Mouse (Mus musculus) myocyte (in vitro differentiated cells): ENCODE measurements around the gene Lrrc28. TPM values are rescaled to one million over a fixed set of nuclear protein-coding genes. Genes with fewer than 3 reads are reported as not detected.

Source experiments
- H3K27me3 ChIP-seq: one replicate; pipeline ENCODE4 v1.6.1; 2011; ENCODE audit not compliant: control insufficient read depth, insufficient read depth, insufficient read length
- H3K36me3 ChIP-seq: one replicate; pipeline ENCODE4 v1.6.1; 2011; ENCODE audit not compliant: control insufficient read depth, insufficient read depth
- H3K4me2 ChIP-seq: one replicate; pipeline ENCODE4 v1.6.1; 2011; ENCODE audit warnings: low read depth, control low read depth
- H3K4me3 ChIP-seq: one replicate; pipeline ENCODE4 v1.5.1; 2011; ENCODE audit warnings: mild to moderate bottlenecking, control low read depth, moderate library complexity
- H3K79me2 ChIP-seq: one replicate; pipeline ENCODE4 v1.6.1; 2011; ENCODE audit not compliant: control insufficient read depth, insufficient read depth
- H3ac ChIP-seq: one replicate; pipeline ENCODE4 v1.6.1; 2011; ENCODE audit not compliant: control insufficient read depth, insufficient read length
- CEBPB ChIP-seq: IDR thresholded peaks from 2 replicates; pipeline ENCODE4 v1.6.1; 2011; ENCODE audit warnings: mild to moderate bottlenecking, moderate library complexity; ENCODE audit not compliant: poor library complexity, insufficient read depth, severe bottlenecking
- E2F4 ChIP-seq: IDR thresholded peaks from one replicate; pipeline ENCODE4 v1.6.1; 2011; ENCODE audit warnings: mild to moderate bottlenecking, control low read depth, moderate library complexity; ENCODE audit not compliant: insufficient read depth
- MAX ChIP-seq: IDR thresholded peaks from one replicate; pipeline ENCODE4 v1.6.1; 2011; ENCODE audit warnings: low read depth, mild to moderate bottlenecking, control low read depth
- MYOD1 ChIP-seq, 3 experiments: IDR thresholded peaks; one replicate each; pipeline ENCODE4 v1.6.1; 2011; ENCODE audit warnings: control low read depth in 2 of 3, low read depth in 2 of 3, mild to moderate bottlenecking in 2 of 3, moderate library complexity in 1 of 3; ENCODE audit not compliant: insufficient read length in 2 of 3, control insufficient read depth in 1 of 3
- MYOG ChIP-seq, 3 experiments: IDR thresholded peaks; one replicate each; pipeline ENCODE4 v1.6.1; 2011; ENCODE audit warnings: control low read depth in 2 of 3, low read depth in 2 of 3, mild to moderate bottlenecking in 2 of 3; ENCODE audit not compliant: insufficient read length in 2 of 3, control insufficient read depth in 1 of 3, insufficient read depth in 1 of 3
- POLR2A ChIP-seq: IDR thresholded peaks from one replicate; pipeline ENCODE4 v1.6.1; 2011; ENCODE audit warnings: low read depth, mild to moderate bottlenecking, control low read depth, moderate library complexity; ENCODE audit not compliant: insufficient read length
- POLR2AphosphoS2 ChIP-seq: IDR thresholded peaks from one replicate; pipeline ENCODE4 v1.6.1; 2011; ENCODE audit warnings: low read depth, control low read depth; ENCODE audit not compliant: insufficient read length
- REST ChIP-seq: IDR thresholded peaks from one replicate; pipeline ENCODE4 v1.6.1; 2011; ENCODE audit warnings: mild to moderate bottlenecking, control low read depth, moderate library complexity; ENCODE audit not compliant: insufficient read depth, insufficient read length
- SRF ChIP-seq: IDR thresholded peaks from one replicate; pipeline ENCODE4 v1.6.1; 2011; ENCODE audit warnings: low read depth; ENCODE audit not compliant: control insufficient read depth, insufficient read length
- TCF12 ChIP-seq: IDR thresholded peaks from one replicate; pipeline ENCODE4 v1.6.1; 2011; ENCODE audit warnings: mild to moderate bottlenecking, control low read depth; ENCODE audit not compliant: poor library complexity, insufficient read depth, severe bottlenecking
- TCF3 ChIP-seq: IDR thresholded peaks from one replicate; pipeline ENCODE4 v1.6.1; 2011; ENCODE audit warnings: low read depth, control low read depth; ENCODE audit not compliant: insufficient read length
- USF1 ChIP-seq: IDR thresholded peaks from one replicate; pipeline ENCODE4 v1.6.1; 2011; ENCODE audit warnings: low read depth, mild to moderate bottlenecking, control low read depth, moderate library complexity
- polyA plus RNA-seq: library from polyadenylated mRNA; unstranded; fragments of >200 nt; fragmentation: generic; extraction: Trizol; gene quantifications from one replicate; pipeline ENCODE4 v1.2.1, GENCODE M21; 2012; ENCODE audit warnings: missing spikeins

Lrrc28 gene
- polyA plus RNA-seq, 1 experiment = 24.2 TPM

DNA sequence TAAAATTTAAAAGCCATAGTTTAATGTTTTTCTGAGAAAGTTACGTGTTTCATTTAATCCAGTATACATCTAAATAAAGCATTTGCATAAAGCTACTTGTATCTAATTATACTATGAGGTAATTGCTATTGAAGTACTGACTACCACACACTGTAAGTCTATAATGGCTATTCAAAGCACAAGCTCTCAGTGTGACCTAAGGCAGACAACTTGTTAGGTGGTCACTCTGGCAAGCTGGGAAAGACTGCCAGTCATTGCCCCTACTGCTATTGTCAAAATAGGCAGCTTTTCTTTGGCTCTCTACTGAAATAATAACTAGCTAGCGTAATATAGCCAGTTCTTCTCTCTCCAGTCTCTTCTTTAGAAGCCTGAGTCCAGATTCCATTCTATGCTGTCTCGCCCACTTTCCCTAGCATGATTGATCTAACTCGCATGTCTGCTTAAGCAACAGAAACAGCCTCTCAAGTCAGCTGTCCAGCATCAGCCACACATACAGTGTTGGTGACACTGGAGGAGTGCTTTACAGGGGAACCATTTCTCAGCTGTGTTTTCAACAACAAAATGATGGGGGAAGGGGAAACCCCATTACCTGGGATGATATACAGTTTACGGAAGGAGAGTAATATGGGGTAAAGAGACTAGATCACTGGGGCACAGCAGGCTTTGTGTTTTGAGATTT lies 37.3 kb downstream of the Lrrc28 start:
- TF ChIP-seq MYOG (IDR thresholded peaks at IDR 0.05; ENCODE audit: control insufficient read depth in 1 of 3, insufficient read depth in 1 of 3, insufficient read length in 2 of 3, low read depth in 2 of 3) (no peak), USF1 (no peak), MYOD1 (IDR thresholded peaks at IDR 0.05; ENCODE audit: control insufficient read depth in 1 of 3, insufficient read length in 2 of 3, low read depth in 2 of 3) (no peak), E2F4 (no peak), TCF3 (no peak), POLR2AphosphoS2 (no peak)
- Histone ChIP-seq H3K4me3 (no peak overlapping the region), H3K4me2 (peak overlapping the region; percentile 49), H3K36me3 (no peaks in the 10 kb centered on the region), H3K79me2 (no peaks in the 10 kb centered on the region), H3ac (no peak overlapping the region), H3K27me3 (no peaks in the 10 kb centered on the region)

DNA sequence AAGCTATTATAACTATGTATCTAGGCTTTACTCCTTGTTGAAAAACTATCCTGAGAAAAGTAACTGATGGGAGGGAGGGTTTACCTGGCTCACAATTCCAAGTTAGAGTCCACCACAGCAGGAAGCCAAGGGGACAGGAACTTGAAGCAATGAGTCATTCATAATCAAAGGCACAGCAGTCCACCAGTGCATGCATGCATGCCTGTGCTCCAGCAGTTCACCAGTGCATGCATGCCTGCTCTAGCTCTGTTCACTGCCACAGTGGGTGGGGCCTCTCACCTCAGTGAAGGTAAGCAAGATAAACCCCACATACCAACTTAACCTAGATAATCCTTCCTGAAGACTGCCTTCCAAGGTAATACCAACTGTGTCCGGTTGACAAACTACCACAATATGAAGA lies 38.8 kb downstream of the Lrrc28 start:
- Histone ChIP-seq H3K4me2 (no peak overlapping the region), H3ac (no peak overlapping the region), H3K4me3 (no peak overlapping the region), H3K79me2 (no peaks in the 10 kb centered on the region), H3K36me3 (no peaks in the 10 kb centered on the region), H3K27me3 (no peaks in the 10 kb centered on the region)
- TF ChIP-seq SRF (no peak), TCF12 (no peak), REST (no peak), TCF3 (no peak), USF1 (no peak)

DNA sequence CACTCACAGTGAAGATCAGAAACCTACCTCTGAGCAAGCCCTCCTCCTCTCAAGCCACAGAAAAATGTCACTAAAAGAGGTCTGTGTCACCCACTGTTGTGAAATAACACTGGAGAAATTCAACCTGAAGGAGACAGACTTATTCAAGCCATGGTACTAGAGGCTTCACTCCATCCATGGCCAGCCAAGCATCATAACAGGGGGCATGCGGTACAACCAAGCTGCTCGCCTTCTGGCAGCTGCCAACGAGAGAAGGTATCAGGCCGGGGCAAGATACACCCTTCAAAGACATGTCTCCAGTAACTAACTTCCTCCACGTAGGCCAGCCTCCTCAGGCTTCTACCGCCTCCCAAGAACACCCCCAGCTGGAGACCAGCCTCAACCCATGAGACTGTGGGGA lies 40.0 kb downstream of the Lrrc28 start:
- TF ChIP-seq POLR2AphosphoS2 = no peak
- no peak for TF ChIP-seq MYOD1 (IDR thresholded peaks at IDR 0.05; ENCODE audit: control insufficient read depth in 1 of 3, insufficient read length in 2 of 3, low read depth in 2 of 3)
- TF ChIP-seq TCF12 = no peak
- no peak for TF ChIP-seq MYOG (IDR thresholded peaks at IDR 0.05; ENCODE audit: control insufficient read depth in 1 of 3, insufficient read depth in 1 of 3, insufficient read length in 2 of 3, low read depth in 2 of 3)
- TF ChIP-seq SRF = no peak
- no peak for TF ChIP-seq MAX
- no peak for TF ChIP-seq REST
- no peak for TF ChIP-seq TCF3
- TF ChIP-seq POLR2A = no peak
- no peak for TF ChIP-seq E2F4
- no peak for TF ChIP-seq CEBPB
- TF ChIP-seq USF1 = no peak
- Histone ChIP-seq H3K79me2 (no peaks in the 10 kb centered on the region), H3K36me3 (no peaks in the 10 kb centered on the region), H3ac (no peak overlapping the region), H3K4me2 (no peak overlapping the region), H3K27me3 (no peaks in the 10 kb centered on the region), H3K4me3 (no peak overlapping the region)

DNA sequence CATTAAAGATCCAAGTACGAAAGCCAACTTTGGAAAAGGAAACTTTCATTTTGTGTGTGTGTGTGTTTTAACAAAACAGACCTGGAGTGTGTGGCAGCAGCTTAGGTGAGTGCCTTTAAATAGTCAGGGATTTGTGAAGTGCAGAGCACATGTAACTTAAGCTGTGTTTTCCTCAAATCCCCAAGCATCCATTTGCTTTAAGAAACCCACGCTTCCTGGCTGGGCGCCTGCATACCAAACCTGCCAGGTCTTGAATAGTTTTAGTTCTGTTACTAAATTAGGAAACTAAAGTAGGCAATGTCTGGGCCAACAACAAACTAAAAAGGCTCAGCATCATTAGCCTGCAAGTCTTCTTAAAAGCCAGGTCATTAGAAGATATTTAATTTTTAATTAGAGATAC lies 47.0 kb downstream of the Lrrc28 start:
- Histone ChIP-seq H3K4me2 (no peak overlapping the region), H3K79me2 (no peaks in the 10 kb centered on the region), H3K27me3 (no peaks in the 10 kb centered on the region), H3K4me3 (no peak overlapping the region), H3K36me3 (no peaks in the 10 kb centered on the region), H3ac (no peak overlapping the region)
- no peak for TF ChIP-seq MYOD1 (IDR thresholded peaks at IDR 0.05; ENCODE audit: control insufficient read depth in 1 of 3, insufficient read length in 2 of 3, low read depth in 2 of 3)
- TF ChIP-seq POLR2AphosphoS2 = no peak
- no peak for TF ChIP-seq TCF12
- no peak for TF ChIP-seq REST
- TF ChIP-seq MAX = no peak

DNA sequence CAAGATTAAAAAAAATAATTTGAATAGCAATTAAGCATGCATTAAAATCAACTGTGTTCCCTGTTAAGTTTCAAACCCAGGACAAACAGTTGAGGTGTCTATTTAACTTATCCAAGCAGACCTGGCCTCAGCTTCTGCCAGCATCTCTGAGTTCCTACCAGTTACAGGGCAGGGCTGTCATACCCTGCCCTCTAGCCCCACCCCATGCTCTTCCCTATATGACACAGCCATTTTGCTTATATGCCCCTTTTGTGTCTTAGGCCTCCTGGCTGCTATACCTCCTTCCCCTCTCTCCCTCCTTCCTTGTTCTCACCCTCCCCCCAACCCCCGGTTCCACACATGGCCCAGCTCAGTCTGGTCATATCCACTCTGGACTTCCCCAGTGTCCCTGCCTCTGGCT lies 48.1 kb downstream of the Lrrc28 start:
- no peaks in the 10 kb centered on the region for H3K27me3 ChIP-seq
- H3ac ChIP-seq = no peak overlapping the region
- no peaks in the 10 kb centered on the region for H3K36me3 ChIP-seq
- no peak for TF ChIP-seq MYOD1 (IDR thresholded peaks at IDR 0.05; ENCODE audit: control insufficient read depth in 1 of 3, insufficient read length in 2 of 3, low read depth in 2 of 3)
- no peak for TF ChIP-seq REST
- no peak for TF ChIP-seq USF1
- TF ChIP-seq SRF = no peak
- TF ChIP-seq MYOG (IDR thresholded peaks at IDR 0.05; ENCODE audit: control insufficient read depth in 1 of 3, insufficient read depth in 1 of 3, insufficient read length in 2 of 3, low read depth in 2 of 3) = no peak
- no peak for TF ChIP-seq TCF3
- no peak for TF ChIP-seq MAX
- no peak for TF ChIP-seq TCF12
- no peak for TF ChIP-seq POLR2A
- TF ChIP-seq CEBPB = no peak
- no peak overlapping the region for H3K4me2 ChIP-seq
- no peaks in the 10 kb centered on the region for H3K79me2 ChIP-seq
- H3K4me3 ChIP-seq = no peak overlapping the region
